In genomic region chr4:136145362-136145885, GRCm38 (mm10) we compare ENCODE assay signal across 8 mouse cellular contexts. TPM values are rescaled to one million over a fixed set of nuclear protein-coding genes. Genes with fewer than 3 reads are reported as not detected.
A peak's percentile ranks its signal among the peaks of the same experiment; 100 is the strongest.
DNase-seq lines count a peak whose midpoint lies in the region; ATAC-seq lines count a peak whose summit lies in the region.

No protein-coding gene starts in this region.

- H3K36me3 ChIP-seq in heart, embryonic 11.5 days (ENCODE audit: control insufficient read depth, insufficient read depth, low read length): no peaks in the 10 kb centered on the region
- no peaks in the 10 kb centered on the region for H3K36me3 ChIP-seq in hindbrain, embryonic 14.5 days (replicated peaks; ENCODE audit: control insufficient read depth, insufficient read depth)

- 15% methylated on average over 11 of the region's 11 CpGs for WGBS in heart, embryonic 11.5 days (ENCODE audit: insufficient replicate concordance)
- 4% methylated on average over 11 of the region's 11 CpGs for WGBS in hindbrain, embryonic 14.5 days

- peak overlapping the region; percentile 76 for H3K4me2 ChIP-seq in heart, embryonic 11.5 days
- H3K4me2 ChIP-seq in hindbrain, embryonic 14.5 days (replicated peaks): peak overlapping the region; percentile 85

- DNase-seq in heart, adult 9 months (ENCODE audit: low spot score in 2 of 2): no peak
- peak; percentile 57 for DNase-seq in NIH3T3 (ENCODE audit: low read depth)
- DNase-seq in hindbrain, embryonic 14.5 days (ENCODE audit: low spot score): no peak
- DNase-seq in lung, postnatal 10 days: peak; percentile 28
- DNase-seq in retina, embryonic 14.5 days (ENCODE audit: low spot score): no peak
- no peak for DNase-seq in adrenal gland, adult 8-10 months
- no peak for DNase-seq in right cerebral cortex, postnatal 25 days

- ATAC-seq in heart, embryonic 11.5 days (replicated peaks; ENCODE audit: insufficient number of reproducible peaks, low FRiP score, low TSS enrichment): no peak
- no peak for ATAC-seq in hindbrain, embryonic 14.5 days (ENCODE audit: low FRiP score)

- H3K27me3 ChIP-seq in heart, embryonic 11.5 days (ENCODE audit: control insufficient read depth, insufficient read depth, low read length): peaks cover 6% of the 10 kb centered on the region; the same call in 1 of the 2 replicates
- peaks cover 19% of the 10 kb centered on the region for H3K27me3 ChIP-seq in hindbrain, embryonic 14.5 days (ENCODE audit: control insufficient read depth, insufficient read depth, low read length)

- H3K4me3 ChIP-seq in heart, embryonic 11.5 days (ENCODE audit: low read depth, low read length): peak overlapping the region; percentile 61
- H3K4me3 ChIP-seq in hindbrain, embryonic 14.5 days (replicated peaks; ENCODE audit: low read length): peak overlapping the region; percentile 52

- peak overlapping the region; percentile 92 for H3K9ac ChIP-seq in heart, embryonic 11.5 days (ENCODE audit: low read depth, low read length)
- peak overlapping the region; percentile 78 for H3K9ac ChIP-seq in hindbrain, embryonic 14.5 days

- H3K27ac ChIP-seq in heart, embryonic 11.5 days (ENCODE audit: low read depth, low read length): peak overlapping the region; percentile 97
- H3K27ac ChIP-seq in hindbrain, embryonic 14.5 days: peak overlapping the region; percentile 84

- H3K4me1 ChIP-seq in heart, embryonic 11.5 days (ENCODE audit: control insufficient read depth, insufficient read depth, low read length): peaks cover 54% of the 10 kb centered on the region
- peaks cover 24% of the 10 kb centered on the region for H3K4me1 ChIP-seq in hindbrain, embryonic 14.5 days (replicated peaks; ENCODE audit: control insufficient read depth, insufficient read depth, low read length)

- H3K9me3 ChIP-seq in heart, embryonic 11.5 days (replicated peaks; ENCODE audit: control insufficient read depth, low read length): no peaks in the 10 kb centered on the region
- H3K9me3 ChIP-seq in hindbrain, embryonic 14.5 days (ENCODE audit: control insufficient read depth, low read length): no peaks in the 10 kb centered on the region

RNA-seq across cellular contexts. Expression of gene Id3, which starts 2.1 kb away (rescaled TPM):
- polyA plus RNA-seq in heart, embryonic 11.5 days (2014; fragmentation: Nextera tagmentation; extraction: Ambion mirVana): 411 and 415 TPM in 2 replicates
- 194 and 206 TPM in 2 replicates for polyA plus RNA-seq in hindbrain, embryonic 14.5 days (2014; fragmentation: Nextera tagmentation; extraction: Ambion mirVana)
- 10 to 100 TPM; 58.3 to 76.8 (median 73.8) TPM for total RNA-seq in adrenal gland, adult 8-10 months (2022)

RNA-seq across cellular contexts. Expression of gene E2f2, which starts 26.8 kb away (rescaled TPM):
- 4.8 and 5.8 TPM in 2 replicates for polyA plus RNA-seq in heart, embryonic 11.5 days (2014; fragmentation: Nextera tagmentation; extraction: Ambion mirVana)
- polyA plus RNA-seq in hindbrain, embryonic 14.5 days (2014; fragmentation: Nextera tagmentation; extraction: Ambion mirVana): 1.2 and 1.3 TPM in 2 replicates
- 1 to 10 TPM; 2.6 to 3.6 (median 2.7) TPM for total RNA-seq in adrenal gland, adult 8-10 months (2022)

Comparison
In these comparisons a context has a peak if more than half of its experiments do, and no peak if none do; other contexts are left out.
1. DNase-seq: peak in NIH3T3 (single experiment) and lung, postnatal 10 days (single experiment); none in heart, adult 9 months (0 of 2), hindbrain, embryonic 14.5 days (single experiment), retina, embryonic 14.5 days (single experiment), adrenal gland, adult 8-10 months (single experiment) and right cerebral cortex, postnatal 25 days (single experiment).